Mouse (Mus musculus): ENCODE measurements around the gene Dkkl1.

Gene Dkkl1

DNA sequence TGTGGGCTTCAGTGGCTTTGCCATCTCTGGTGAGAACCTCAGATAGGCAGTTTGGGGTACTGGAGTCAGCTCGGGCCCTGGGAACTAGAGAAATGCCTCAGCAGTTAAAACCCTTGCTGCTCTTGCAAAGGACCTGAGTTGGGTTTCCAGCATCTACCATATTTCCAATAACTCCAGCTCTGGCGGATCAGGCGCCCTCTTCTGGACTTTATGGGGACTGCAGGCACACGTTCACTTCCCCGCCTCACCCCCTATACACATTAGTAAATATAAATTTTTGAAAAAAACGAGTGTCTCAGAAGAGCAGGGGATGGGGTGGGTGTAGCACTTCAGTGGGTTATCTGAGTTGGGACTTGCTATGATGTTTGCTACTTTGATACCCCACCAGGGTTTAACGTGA lies 39.0 kb downstream of the Dkkl1 start:
- DNase-seq (ENCODE audit: extremely low read depth, insufficient read length, low spot score) = no peak

GRCm38 (mm10) chr7:45169495-45169894 lies 42.5 kb downstream of the Dkkl1 start:
- DNase-seq (ENCODE audit: extremely low read depth, insufficient read length, low spot score) = no peak

DNA sequence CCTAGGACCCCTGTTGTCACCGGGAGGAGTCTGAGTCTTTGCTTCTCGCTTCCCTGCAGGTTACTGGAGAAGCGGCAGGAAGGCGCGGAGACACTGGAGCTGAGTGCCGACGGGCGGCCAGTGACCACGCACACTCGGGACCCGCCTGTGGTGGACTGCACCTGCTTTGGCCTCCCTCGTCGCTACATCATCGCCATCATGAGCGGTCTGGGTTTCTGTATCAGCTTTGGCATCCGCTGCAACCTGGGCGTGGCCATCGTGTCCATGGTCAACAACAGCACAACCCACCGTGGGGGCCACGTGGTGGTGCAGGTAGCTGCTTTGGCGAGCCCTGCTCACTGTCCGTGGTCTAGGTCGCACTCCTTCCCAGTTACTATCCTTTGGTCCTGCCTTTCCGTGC lies 43.3 kb downstream of the Dkkl1 start:
- no peak for DNase-seq (ENCODE audit: extremely low read depth, insufficient read length, low spot score)

DNA sequence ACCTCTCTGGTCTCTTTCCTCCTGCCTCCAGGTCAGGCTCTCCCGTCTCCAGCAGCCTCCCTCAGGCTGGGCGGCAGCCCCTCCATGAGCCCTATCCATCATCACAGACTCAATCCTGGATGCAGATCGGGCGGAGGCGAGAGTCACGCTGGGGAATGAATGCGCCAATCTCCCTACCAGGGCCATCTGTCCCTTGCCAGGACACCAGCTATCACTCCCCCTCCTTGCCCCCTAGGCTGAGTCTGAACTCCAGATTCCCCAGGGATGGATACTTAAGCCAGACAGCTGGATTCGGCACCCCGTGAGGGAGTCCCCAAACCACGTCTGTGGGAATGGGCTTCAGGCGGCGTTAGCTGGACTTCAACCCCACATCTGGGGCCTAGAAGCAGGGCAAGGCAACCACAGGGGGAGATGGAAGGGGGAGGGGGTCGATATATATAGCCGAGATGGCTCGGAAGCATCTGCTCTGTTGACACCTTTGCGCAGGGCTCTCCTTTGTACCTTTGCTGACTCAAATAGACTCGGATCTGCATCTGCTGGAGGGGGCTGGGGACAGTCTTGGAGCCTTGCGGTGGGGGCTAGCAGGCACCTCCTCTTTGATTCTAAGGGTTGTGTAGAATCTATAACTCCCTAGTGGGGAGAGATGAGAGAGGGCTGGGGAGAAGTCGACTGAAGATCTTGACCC lies 44.0 kb downstream of the Dkkl1 start:
- no peak for DNase-seq (ENCODE audit: extremely low read depth, insufficient read length, low spot score)

- no peak for DNase-seq (ENCODE audit: extremely low read depth, insufficient read length, low spot score)
These were observed 45.0 kb downstream of the Dkkl1 start for GRCm38 (mm10) chr7:45166950-45167401.

GRCm38 (mm10) chr7:45165701-45166100 lies 46.2 kb downstream of the Dkkl1 start:
- DNase-seq (ENCODE audit: extremely low read depth, insufficient read length, low spot score) = no peak

DNA sequence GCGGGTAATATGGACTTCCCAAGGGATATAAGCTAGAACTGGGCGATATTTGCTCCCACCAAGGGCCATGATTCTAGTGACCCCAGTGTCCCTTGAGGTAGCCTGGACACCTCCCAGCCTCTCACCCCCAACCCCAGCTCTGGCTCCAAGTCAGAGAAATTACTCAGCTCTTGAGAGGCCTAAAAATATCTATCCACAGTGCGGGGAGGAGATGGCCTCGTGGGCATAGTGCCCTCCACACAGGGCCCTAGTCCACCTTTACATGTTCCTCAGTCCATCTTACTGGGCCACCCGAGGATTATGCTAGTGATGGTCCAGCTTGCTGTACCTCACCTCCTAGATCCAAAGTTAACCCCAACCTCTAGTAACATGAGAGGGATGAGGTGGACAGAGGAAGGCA lies 47.1 kb downstream of the Dkkl1 start:
- no peak for DNase-seq (ENCODE audit: extremely low read depth, insufficient read length, low spot score)

DNA sequence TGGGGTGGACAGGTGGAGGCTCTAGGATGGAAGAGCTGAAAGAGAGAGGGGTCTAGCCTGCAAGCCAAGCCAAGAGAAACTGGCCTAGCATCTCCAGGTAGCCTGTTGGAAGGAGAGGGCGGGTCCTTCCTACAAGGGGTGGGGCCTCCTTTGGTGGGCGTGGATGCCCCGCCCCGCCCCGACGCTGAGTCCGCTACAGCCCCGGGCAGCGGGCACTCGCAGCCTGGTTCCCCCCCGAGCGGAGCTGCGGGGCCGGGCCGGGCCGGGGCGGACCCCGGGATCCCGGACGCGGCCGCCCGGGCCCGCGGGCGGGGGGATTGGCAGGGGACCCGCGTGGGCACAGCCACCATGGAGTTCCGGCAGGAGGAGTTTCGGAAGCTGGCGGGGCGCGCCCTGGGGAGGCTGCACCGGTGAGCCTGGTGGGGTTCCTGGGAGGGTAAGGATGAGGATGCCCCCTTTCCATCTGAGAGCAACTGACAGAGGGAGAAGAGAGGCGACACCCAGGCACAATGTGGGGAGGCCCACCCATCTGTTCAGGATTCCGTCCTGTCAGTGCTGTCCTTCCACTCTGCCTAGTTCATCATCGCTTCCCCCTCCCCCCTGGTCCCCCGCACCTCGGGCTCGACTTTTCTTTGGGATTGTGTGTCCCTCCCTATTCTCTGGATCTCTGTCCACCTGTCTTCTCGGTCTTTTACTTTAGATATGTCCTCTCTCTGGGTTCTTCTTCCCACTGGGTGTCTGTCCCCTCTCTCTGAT lies 48.0 kb downstream of the Dkkl1 start, which contains the start of gene Slc17a7:
Gene Slc17a7 (plus strand): TSS at position 215 of the 756 bp plus-strand sequence.
- no peak for DNase-seq (ENCODE audit: extremely low read depth, insufficient read length, low spot score)

GRCm38 (mm10) chr7:45162996-45163615 lies 48.8 kb downstream of the Dkkl1 start:
- DNase-seq (ENCODE audit: extremely low read depth, insufficient read length, low spot score) = no peak

DNA sequence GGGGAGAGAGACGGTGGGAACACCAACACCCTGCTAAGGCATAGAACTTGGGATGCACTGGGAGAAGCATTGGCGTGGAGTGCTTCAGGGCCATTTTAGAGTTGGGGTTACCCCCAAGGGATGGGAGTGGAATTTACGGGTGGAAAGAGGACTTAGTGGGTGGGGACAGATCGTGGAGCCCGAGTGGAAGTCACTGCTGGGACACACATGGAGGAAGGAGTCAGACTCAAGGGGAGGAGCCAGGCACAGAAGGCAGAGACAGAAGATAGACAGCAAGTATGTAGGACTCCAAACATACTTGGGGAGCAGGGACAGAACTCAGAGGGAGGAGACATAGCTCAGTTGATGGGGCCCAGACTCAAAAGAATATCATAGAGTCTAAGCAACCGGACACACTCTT lies 49.4 kb downstream of the Dkkl1 start:
- no peak for DNase-seq (ENCODE audit: extremely low read depth, insufficient read length, low spot score)

GRCm38 (mm10) chr7:45161612-45162473 lies 50.1 kb downstream of the Dkkl1 start:
- peak; percentile 95 for DNase-seq (ENCODE audit: extremely low read depth, insufficient read length, low spot score)

- no peak for DNase-seq (ENCODE audit: extremely low read depth, insufficient read length, low spot score)
These were observed 51.1 kb downstream of the Dkkl1 start for GRCm38 (mm10) chr7:45160866-45161265.

DNA sequence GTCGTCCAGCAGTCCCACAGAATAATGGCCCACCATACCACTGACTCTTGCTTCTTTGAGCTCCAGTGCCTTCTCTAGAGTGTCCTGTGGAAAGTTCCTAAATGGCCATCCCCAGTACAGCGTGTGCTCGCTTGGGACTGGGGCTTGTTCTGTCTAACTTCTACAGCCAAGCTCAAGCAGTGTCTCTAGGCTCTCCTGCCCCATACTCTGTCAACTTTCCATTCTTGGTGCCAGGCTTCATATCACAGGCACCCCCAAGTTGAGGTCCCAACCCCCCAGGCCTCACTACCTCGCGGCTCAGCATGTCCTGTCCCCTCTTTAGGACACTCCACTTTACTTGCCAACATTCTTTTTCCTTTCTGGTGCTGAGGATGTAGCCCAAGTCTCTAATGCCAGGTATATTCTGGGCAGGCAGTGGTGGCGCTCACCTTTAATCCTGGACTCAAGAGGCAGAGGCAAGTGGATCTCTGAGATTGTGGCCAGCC lies 51.6 kb downstream of the Dkkl1 start:
- no peak for DNase-seq (ENCODE audit: extremely low read depth, insufficient read length, low spot score)

GRCm38 (mm10) chr7:45158991-45159390 lies 53.0 kb downstream of the Dkkl1 start:
- DNase-seq (ENCODE audit: extremely low read depth, insufficient read length, low spot score) = no peak
